Mouse (Mus musculus): ENCODE data around the gene Gm49405. TPM values are rescaled to one million over a fixed set of nuclear protein-coding genes. Genes with fewer than 3 reads are reported as not detected.
"Not testable (repeated sequence)": the region's sequence is repeated elsewhere in the genome, so short reads cannot be mapped to it uniquely, and the experiment has no call there.

Gene Gm49405
- total RNA-seq, 2 experiments from 2014 or later: 0.49 to 0.74 TPM

DNA sequence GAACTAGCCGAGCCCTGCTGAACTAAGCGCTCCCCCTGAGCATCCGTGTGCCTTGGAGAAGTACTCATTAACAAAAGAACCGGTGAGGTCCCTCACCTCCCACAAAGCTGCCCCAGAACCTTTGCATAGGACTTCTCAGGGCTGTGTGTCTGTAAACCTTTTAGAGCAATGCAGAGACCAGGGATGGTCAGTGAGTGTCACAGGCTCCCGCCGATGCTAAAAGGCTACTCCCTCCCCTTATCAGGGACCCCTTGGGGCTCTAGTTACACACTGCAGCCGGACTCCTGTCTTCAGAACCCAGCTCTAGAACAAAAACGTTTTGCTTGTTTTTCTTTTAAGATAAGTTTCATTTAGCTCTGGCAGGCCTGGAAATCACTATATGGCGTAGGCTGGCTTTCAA lies 12.6 kb downstream of the Gm49405 start:
- DNase-seq (ENCODE audit: low spot score in 2 of 2): no peak

DNA sequence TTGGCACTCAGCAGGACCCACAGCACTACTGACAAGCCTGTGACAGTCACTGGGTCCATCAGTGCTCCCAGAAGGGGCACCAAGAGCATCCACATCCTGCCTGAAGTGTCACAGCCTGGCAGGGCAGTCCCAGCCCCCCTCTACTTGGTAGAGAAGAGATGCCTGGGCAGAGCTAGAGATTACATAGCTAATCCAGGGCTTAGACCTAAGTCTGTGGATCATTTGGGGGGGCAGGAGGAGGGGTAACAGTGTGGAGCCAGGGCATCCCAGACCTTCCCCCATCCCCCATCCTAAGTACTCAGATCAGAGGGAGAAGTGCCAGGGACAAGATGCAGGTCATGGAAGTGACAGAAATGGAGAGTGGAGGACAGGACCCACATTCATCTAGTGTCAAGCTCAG lies 14.4 kb downstream of the Gm49405 start:
- no peak for DNase-seq (ENCODE audit: low spot score in 2 of 2)

DNA sequence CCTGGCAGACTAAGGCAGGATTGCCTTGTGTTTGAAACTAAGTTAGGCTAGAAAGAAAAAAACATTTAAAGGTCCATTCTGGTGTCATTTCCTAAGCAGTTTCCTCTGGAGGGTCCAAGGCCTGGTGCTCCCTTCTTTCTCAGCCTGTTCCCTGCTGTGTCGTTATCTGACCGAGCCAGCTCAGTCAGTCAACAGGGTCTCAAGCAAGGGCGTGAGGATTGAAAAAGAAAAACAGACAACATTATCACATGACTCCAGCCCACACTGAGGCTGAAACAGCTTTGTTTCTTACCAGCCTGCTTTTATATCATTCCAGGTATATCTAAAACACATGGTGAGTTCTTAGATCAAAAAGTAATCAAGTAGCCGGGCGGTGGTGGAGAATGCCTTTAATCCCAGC lies 15.2 kb downstream of the Gm49405 start:
- DNase-seq (ENCODE audit: low spot score in 2 of 2): no peak

DNA sequence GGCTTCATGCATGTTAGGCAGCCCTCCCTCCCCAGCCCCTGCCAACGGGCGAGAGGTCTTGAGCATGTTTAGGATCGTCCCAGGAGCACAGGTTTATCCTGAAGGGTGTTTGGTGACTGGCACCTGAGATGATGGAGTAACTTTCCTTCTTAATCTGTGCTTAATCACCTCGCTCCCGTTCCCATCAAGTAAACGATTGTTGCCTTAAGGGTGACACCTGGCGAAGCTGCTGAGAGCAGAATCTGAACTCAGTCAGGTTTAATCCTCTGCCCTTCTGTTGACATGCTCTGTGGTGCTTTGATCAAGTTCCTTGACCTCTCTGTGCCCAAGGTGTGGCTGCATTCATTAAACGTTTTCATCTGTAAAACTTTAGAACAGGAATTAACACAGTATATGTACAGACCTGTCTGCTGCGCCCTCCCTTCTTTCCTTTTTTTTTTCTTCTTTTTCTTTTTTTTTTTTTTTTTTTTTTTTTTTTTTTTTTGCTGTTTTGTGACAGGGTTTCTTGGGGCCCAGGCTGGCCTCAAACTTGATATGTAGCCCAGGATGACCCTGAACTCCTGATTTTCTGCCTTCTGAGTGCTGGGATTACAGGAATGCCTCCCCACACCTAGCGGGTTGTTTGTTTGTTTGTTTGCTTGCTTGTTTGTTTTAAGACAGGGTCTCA lies 17.6 kb downstream of the Gm49405 start:
- no peak for DNase-seq (ENCODE audit: low spot score in 2 of 2)

DNA sequence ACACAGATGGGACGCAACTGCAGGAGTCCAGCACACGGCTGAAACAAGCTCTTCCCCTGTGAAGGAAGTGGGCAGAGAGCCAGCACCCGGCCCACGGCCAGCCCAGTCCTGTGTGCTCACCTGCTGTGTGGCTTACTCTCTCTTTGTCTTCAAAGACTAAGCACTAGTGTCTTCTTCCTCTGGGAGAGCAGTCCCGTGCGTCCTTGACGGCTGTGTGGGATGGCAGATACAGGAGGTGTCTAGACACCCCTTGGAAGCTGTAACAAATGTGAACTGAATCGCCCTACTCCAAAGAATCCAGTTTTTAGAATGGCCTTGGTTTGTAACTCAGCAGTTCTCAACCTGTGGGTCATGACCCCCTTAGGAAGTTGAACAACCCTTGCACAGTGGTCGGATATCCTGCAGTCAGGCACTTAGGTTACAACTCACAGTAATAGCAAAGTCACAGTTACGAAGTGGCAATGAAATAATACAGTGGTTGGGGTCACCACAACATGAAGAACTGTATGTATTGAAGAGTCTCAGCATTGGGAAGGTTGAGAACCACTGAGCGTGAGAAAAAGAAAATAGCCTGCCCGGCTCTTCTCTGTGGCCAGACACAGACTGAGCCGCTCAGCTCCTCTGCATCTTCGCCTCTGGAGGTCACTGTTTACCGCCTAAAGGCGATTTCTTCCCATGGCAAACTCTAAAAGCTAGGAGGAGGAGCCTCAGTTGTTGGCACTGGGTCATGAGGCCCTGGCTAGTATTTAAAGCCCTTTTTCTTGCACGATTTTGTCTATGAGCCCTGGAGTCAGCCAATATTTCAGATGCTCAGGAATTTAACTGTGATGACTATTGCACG lies 18.5 kb downstream of the Gm49405 start:
- peak; percentile 60 to 85 for DNase-seq (ENCODE audit: low spot score in 2 of 2)

DNA sequence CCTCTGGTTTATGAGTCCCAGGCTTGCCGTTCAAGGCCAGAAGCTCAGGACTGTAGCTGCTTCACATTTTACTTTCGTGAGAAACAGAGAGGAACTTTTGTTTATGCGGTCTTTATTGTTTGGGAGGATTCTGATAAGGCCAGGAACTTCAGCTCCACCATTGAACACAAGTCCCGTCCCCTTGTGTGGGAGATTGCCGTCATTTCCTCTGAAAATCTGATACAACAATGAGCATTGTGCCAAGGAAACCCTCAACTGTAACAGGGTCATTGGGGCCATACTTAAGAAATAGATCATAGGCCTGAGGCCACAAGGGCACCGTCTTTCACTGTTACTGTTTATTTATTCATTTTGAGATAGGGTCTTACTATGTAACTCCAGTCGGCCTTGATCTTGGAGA lies 22.8 kb downstream of the Gm49405 start:
- DNase-seq (ENCODE audit: low spot score in 2 of 2): no peak

DNA sequence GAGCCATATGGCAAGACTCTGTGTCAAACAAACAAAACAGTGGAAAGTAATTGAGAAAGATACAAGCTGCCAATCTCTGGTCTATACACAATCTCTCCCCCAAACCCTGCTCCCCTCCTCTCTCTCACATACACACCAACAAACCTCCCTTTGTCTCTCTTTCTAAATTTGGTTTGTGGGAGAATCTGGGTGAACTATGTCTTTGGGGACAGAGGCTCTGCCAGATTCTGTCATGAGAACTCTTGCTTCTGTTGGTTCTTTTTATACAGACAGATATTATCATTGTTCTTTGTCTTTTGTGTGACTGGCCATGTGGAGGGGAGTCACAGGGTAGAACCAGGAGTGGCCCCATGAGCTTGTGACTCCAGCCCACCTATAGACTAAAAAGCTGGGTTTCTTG lies 27.1 kb downstream of the Gm49405 start:
- no peak for DNase-seq (ENCODE audit: low spot score in 2 of 2)

DNA sequence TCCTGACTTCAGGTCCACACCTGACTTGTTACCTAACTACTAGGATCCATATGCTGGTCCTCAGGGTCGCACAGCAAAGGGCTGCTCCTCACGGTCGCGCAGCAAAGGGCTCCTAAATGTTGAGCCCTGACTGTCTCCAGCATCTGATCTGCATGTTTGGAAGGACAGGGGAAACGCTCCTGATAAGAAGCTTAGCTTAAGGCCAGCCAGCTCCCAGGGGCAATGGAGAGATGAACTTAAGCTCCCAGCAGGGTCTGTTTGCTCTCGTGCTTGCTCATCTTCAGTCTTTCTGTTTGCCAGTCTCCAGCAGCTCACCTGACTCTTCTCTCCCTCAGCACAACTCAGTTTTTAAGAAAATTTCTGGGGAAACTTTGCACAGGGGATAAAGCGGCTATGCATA lies 32.2 kb downstream of the Gm49405 start:
- DNase-seq (ENCODE audit: low spot score in 2 of 2): no peak

DNA sequence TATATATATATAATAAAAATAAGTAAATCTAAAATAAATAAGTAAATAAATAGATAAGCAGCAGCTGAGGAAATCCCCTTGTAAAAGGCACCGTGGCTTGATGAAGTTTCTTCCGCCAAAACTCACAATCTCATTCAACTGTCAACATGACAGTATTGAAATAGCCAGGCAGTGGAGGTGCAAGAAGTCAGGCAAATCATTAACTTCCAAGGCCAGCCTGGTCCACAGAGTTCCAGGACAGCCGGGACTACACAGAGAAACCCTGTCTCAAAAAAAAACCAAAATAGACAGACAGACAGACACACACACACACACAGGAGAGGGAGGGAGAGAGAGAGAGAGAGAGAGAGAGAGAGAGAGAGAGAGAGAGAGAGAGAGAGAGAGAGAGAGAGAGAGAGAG lies 32.9 kb downstream of the Gm49405 start:
- DNase-seq (ENCODE audit: low spot score in 2 of 2): no peak

DNA sequence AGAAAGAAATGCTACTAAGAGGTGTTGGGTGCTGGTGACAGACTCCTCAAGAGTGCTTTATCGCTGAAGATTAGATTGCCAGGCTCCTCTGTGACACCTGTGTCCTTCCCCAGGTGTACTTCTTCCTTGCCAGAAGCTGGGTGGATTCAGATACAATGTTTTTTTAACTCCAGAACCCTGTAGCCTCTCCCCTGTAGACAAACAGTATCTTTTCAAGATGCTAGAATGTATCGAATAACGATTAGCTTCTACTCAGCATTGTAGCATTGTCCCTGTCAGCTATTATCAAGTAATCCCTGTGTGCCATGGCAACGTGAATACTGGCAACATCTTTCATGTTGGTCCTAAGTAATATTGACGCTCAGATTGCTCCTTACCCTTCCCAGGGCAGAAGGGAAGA lies 33.3 kb downstream of the Gm49405 start:
- no peak for DNase-seq (ENCODE audit: low spot score in 2 of 2)

DNA sequence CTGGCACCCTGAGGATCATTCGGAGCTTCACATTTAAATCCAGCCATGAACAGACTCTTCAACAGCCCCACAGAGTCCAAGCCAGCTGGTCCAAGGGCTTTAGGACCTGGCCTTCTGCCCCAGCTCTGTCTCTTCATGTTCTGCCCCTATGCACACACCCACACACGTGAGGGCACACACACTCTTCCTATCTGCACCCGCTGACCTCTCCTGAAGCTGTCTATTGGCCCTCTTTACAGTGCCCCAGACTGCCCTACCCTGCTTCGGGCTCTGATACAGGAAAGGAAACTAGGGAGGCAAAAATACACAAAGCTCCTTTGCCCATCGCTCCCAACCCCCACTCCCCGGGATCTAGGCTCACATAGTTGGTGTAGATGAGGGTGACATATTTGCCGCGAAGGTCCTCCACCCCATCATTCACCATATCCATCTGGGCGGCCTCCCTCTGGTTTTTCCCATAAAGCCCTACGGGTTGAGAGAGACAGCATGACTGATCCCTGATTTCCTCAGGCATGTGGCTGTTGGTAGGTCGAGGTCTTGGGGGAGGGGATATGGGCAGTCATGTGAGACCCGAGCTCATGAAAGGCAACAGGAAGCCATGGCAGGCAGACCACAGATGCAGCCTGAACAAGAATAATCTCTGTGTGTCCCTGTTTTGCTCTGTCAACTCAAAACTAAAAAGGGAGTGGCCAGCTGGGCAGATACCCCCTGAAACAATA lies 36.1 kb downstream of the Gm49405 start:
- DNase-seq (ENCODE audit: low spot score in 2 of 2): no peak

DNA sequence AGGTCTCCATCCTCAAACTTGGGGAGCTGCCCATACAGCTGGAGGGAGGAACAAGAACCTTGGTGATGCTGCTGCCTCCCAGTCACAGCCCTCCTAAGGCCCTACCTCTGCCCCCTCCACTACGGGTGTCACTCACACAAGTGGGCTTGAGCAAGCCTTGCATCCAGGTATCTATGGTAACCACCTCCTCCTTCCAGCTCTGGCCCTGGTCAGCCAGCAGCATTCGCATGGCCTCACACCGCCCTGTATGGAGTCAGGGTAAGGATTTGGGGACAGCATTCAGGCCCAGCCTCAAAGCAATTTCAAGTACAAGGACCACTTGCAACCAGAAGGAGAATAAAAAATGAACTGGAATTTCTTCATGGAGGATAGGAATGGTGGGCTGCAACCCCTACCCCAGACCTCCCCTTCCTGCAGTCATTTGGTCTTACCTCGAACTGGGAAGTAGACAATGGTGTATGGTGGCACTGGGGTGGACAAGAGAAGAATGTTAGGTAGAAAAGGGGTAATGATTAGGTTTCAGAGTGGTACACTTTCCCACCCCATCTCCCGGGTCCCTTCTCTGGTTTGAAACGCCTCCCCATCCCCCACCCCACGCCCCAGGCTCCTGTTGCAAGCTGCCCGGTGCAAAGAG lies 36.8 kb downstream of the Gm49405 start:
- not testable (repeated sequence) for DNase-seq (ENCODE audit: low spot score in 2 of 2)

DNA sequence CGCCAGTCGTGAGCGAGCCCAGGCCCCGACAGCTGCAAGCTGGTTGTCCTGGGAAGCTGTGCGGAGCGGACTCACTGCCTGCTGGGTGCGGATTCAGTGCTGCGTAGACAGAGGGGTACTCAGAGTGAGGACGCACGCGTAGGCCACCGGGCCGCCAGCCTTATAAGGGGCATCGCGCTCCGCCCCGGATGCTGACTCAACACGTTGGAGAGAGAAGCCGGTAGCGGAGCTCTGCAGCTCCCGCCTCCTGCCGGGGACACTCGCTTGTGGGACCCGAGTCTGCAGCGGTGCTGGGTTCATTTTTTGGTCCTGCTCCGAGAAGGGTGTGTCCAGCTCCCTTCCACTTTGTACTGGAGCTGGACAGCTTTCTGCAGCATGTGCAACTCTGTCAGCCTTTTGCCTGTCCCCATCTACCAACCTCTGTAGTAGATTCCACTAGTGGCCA lies 37.4 kb downstream of the Gm49405 start, which contains the start of gene Gstp1:
Gstp1 (minus strand) TSS at position 198 of the 445 bp plus-strand sequence.
- DNase-seq (ENCODE audit: low spot score in 2 of 2): peak; percentile 78 to 89

DNA sequence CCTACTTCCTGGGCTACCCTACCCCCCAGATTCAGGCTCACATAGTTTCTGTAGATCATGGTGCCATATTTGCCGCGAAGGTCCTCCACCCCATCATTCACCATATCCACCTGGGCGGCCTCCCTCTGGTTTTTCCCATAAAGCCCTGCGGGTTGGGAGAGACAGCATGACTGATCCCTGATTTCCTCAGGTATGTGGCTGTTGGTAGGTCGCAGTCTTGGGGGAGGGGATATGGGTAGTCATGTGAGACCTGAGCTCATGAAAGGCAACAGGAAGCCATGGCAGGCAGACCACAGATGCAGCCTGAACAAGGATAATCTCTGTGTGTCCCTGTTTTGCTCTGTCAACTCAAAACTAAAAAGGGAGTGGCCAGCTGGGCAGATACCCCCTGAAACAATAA lies 40.5 kb downstream of the Gm49405 start:
- not testable (repeated sequence) for DNase-seq (ENCODE audit: low spot score in 2 of 2)

DNA sequence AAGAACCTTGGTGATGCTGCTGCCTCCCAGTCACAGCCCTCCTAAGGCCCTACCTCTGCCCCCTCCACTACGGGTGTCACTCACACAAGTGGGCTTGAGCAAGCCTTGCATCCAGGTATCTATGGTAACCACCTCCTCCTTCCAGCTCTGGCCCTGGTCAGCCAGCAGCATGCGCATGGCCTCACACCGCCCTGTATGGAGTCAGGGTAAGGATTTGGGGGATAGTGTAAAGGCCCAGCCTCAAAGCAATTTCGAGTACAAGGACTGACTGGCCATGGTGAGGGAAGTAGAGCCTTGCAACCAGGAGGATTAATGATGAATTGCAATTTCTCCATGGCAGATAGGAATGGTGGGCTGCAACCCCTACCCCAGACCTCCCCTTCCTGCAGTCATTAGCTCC lies 41.1 kb downstream of the Gm49405 start:
- DNase-seq (ENCODE audit: low spot score in 2 of 2): not testable (repeated sequence)

DNA sequence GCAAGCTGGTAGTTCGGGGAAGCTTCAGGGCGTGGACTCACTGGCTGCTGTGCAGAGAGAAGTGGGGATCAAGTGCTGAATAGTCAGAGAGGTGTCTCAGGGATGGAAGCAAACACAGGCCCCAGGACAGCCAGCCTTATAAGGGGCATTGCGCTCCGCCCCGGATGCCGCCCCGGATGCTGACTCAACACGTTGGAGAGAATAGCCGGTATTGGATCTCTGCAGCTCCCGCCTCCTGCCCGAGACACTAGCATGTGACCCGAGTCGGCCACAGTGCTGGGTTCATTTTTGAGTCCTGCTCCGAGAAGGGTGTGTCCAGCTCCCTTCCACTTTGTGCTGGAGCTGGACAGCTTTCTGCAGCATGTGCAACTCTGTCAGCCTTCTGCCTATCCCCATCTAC lies 41.7 kb downstream of the Gm49405 start:
- DNase-seq (ENCODE audit: low spot score in 2 of 2): peak in 1 of 2 experiments; percentile 27

DNA sequence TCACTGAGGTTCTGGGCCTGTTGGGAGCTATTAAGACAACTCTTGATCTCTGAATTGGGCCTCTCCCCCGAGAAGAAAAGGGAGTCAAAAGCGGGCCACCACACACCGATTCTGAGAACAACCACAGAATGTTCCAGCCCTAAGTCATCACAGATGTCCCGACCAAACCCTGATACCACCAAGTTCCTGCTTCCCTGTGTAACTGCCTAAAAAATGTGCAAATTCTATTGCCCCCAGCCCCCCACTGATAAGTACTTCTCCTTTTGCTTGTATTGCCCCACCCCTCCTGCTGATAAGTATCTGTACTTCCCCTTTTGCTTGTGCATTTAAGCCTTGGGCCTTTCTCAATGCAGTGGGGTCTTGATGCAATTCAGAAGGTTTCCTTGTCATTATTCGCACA lies 43.7 kb downstream of the Gm49405 start:
- DNase-seq (ENCODE audit: low spot score in 2 of 2): not testable (repeated sequence)

DNA sequence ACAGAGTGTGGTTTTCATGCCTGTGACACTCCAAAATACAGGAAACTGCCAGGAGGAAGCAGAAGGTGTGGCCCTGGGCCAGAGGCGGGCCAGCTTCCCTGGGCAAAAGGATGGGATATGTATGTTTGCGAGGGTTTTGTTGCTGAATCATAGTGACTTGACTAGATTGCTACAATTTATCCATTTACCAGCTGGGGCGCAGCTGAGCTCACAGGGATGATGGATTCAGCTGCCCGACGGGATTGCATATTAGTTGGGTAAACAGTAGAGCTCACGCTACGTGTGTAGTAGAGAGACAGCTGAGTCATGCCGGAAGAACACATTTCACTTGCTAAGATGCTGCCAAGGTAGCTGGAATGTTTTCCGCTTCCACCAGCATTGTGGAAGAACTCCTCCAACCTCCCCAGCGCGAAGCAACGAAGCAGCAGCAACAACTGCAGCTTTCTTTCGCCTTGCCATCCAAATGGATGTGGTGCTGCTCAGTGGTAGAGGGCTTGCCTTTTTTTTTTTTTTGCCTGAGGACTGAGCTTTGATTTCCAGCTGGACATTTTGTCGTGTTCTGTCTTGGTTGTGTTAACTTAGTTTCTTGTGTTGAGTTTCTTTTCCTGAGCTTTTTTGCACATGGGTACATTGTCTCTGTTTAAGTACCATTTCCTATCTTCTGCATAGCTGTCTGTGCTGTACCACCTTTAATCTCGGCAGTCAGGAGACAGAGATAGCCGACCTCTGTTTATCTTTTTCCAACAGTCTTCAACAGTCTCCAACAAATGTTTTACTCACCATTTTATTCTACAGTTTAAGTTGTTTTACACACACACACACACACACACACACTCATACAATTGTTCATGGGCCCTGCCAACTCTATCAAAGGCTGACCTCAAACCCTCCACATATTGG lies 45.8 kb downstream of the Gm49405 start, which contains the start of gene Gstp2:
Gstp2 (minus strand) TSS at position 58 of the 900 bp plus-strand sequence.
- DNase-seq (ENCODE audit: low spot score in 2 of 2): peak in 1 of 2 experiments; percentile 73

DNA sequence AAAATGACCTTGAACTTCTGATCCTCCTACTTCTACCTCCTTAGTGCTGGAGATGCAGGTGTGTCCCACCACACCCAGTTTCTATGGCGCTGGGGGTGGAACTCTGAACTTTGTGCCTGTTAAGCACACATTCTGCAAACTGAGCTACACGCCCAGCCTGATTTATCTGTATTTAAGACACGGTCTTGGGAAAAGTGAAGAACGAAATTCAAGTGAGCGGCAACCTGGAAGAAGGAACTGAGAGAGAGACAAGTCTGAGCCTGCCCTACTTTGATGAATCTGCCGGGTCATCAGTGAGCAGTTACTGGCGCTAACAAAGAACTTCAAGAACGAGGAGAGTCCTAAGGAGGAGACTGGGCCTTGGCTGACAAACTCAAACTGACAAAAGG lies 46.4 kb downstream of the Gm49405 start:
- no peak for DNase-seq (ENCODE audit: low spot score in 2 of 2)

DNA sequence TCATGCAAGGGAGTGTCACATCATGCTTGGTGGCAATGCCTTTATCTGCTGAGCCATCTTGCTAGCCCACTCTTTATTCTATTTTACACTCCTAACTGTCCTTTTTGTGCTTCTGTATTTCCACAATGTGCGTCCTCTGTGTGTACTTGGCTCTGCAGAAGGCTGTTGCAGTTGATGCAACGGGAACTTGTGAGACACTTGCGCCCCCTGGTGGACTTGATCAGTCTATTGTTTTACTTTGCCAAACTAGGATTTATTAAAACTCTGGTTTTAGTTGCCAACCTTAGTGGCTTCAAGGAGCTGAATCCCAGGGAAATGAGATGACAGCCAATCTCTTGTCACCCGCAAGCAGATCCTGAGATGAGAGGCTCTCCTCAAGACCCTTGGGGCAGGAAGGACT lies 47.4 kb downstream of the Gm49405 start:
- DNase-seq (ENCODE audit: low spot score in 2 of 2): peak; percentile 77 to 87
